Mouse (Mus musculus) megakaryocyte progenitor cell, adult 5-6 weeks (primary cell): Measurements from ENCODE around the gene Sf3b5. TPM values are rescaled to one million over a fixed set of nuclear protein-coding genes. Genes with fewer than 3 reads are reported as not detected.

Experiments used
- total RNA-seq, 2 experiments: library from RNA; stranded (forward) in 1 of 2; stranded (reverse) in 1 of 2; fragments of 157-497, 149-512 nt in 1 of 2; fragments of 200-1000 nt in 1 of 2; gene quantifications; 2 replicates each; pipeline versions ENCODE4 v1.2.3 to v1.2.4; 2015 to 2017

Sf3b5 gene
- total RNA-seq, 2 experiments from 2014 or later = 17.4 to 23.4 TPM

Other genes starting within 250 kb of the Sf3b5 start
- 25.6 and 28.2 TPM in 2 replicates for gene Utrn, start 136.0 kb upstream of the Sf3b5 start, total RNA-seq (2015)
- 17.2 and 24.2 TPM in 2 replicates for gene Utrn, start 136.0 kb upstream of the Sf3b5 start, total RNA-seq (2017)
- 5.1 and 7.6 TPM in 2 replicates for gene Stx11, start 41.0 kb upstream of the Sf3b5 start, total RNA-seq (2015)
- gene Stx11, start 41.0 kb upstream of the Sf3b5 start, total RNA-seq (2017) = 5.7 and 6.8 TPM in 2 replicates
- 1.1 and 2.2 TPM in 2 replicates for gene Plagl1, start 55.2 kb downstream of the Sf3b5 start, total RNA-seq (2015)
- 0.25 and 1.7 TPM in 2 replicates for gene Plagl1, start 55.2 kb downstream of the Sf3b5 start, total RNA-seq (2017)
- not detected in 2 replicates for gene Zc2hc1b, start 172.7 kb downstream of the Sf3b5 start, total RNA-seq (2015)
- gene Zc2hc1b, start 172.7 kb downstream of the Sf3b5 start, total RNA-seq (2017) = not detected in 2 replicates
- 91.4 and 91.6 TPM in 2 replicates for gene Ltv1, start 187.8 kb downstream of the Sf3b5 start, total RNA-seq (2015)
- gene Ltv1, start 187.8 kb downstream of the Sf3b5 start, total RNA-seq (2017) = 68.6 and 69.3 TPM in 2 replicates